Mouse (Mus musculus) mouse embryonic stem cell (cell line): Measurements from ENCODE around the gene B3galt5.

Experiments
- in situ Hi-C, 2 experiments: fragments of 300-500 bp; cut with MboI; formaldehyde crosslinking; loops; 1 replicate in 1 of 2; 3 replicates in 1 of 2; pipeline ENCODE4 v1.14.3; 2019 to 2020; ENCODE audit warnings: low sequenced_read_pairs in 2 of 2, low pct_unique_long_range_greater_than_20kb in 1 of 2, mixed read lengths in 1 of 2; ENCODE audit not compliant: unreplicated experiment in 1 of 2

The B3galt5 gene

DNA sequence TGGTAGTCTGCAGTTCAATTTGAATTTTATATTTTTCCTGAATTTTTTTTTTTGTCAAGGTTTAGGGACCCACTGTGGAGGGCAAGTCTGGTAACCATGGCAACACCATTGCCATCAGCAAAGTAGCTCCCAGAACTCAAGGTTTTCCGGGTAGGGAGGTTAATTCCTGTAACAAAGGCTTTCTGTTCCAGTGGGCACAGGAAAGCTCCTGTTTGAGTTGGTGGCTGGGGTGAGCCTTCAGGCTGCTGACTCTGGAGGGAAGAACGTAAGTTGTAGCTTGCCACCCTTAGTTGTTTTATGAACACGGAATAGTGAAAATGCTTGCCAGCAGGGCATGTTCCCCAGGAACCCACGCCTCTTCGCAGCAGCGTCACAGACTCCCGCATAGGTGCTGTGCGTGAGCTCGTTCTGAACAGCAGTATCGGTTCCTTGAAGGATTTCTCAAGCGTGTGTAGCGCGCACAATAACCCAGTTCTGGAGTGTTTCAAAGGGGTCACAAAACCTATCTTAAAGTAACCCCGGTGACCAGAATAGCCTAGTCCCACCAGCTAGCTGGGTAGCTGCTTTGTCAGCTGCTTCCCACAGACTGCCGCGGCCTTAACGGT, at the start of gene B3galt5:
Gene B3galt5 (plus strand): TSS at position 436 of the 605 bp plus-strand sequence.
- in situ Hi-C loops, result no loop called here

DNA sequence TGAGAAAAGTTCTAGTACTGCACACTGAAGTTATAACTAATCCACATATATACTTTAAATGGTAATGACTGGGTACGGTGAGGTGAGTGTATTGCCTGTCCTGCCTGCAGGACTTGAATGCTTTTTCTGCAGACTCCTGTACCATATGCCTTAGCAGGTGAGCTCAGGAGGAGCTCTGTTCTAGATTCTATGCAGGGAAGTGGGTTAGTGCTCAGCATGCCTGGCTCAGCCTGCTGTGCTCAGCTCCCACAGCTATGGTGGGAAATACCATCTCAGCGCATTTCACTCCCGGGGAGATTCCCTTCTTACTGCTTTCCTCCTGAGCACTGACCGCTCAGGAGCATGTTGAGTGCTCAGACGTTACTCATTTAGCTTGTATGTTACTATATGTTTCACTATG, 48.0 kb upstream of the B3galt5 start:
- in situ Hi-C loops, result no loop called here

DNA sequence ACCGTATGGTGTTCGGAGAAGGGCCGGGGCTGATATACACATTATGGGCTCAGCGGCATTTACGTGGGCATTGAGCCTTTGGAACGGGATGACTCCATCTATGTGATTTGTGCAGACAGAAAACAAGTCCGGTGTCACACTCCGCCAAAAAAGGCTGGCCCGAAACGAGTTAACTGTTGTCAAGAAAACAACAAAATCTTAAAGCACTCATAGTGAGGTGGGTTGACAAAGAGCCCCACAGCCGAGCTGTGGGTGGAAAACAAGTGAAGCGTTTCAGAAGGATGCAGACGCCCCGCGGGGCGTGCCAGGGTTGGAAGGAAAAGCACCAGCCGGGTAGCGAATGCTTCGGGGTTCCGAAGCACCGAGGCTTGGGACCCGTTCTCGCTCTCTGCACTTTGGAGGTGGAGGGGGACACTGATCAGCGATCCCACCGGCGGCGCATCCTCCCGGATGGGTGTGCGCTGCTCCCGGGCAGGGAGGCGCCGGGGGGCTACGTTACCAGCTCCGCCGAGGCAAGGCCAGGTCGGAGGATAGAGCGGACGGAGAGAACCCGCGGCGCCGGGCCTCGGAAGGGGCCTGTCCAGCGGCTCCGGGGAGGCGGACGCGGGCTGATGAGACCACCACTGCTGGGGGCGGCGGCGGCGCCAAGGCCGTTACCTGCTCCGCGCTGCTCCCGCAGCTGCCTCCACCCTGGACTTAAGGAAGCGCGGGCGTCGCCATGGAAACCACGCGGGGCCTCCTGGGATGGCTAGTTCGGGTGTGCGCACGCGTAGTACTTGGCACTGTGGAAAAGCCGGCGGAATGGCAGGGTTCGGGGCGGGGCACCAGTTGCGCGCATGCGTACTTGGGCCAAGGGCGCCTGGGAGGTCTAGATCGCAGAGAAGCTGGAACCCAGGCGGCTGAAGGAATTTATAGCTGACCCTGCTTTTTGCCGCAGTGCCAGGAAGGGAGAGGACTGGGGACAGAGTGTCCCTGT, 43.8 kb upstream of the B3galt5 start, which contains the start of gene Lca5l:
Gene Lca5l (minus strand): TSS at position 741 of the 976 bp plus-strand sequence.
- in situ Hi-C loops, result no loop called here

DNA sequence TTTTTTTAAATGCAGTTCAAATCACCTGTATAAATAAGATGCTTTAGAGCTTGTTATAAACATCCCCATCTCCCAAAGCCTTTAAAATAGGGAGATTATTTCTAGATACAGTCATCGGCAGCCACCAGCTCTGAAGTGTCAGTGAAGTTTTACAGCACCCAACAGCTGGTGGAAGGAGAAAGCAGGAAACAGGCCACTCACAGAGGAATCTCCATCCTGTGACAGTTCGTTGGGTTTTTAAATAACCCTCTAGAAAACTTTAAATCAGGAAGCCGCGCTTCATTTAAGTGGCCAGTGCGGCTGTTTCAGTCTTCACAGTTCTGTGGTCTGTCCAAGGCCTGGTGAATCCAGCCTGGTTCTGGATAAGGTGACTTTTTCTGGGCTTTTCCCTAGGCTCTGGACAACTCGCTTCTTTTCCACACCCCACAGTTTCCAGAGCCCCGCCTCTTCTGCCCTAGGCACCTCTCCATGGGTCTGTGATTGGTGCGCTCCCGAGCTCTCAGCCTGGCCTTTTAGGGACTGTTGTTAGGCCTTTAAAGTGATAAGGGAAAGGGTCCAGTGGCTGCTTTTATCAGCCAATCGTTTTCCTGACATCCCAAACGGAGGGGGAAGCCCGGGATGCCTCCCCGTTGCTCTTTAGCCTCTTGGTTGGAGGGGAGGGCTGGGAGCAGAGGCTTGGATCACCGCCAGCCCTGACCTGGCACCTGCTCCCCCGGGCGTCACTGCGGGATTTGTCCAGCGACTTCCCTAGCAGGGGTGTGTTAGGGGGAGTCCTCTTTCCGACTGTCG, 35.5 kb upstream of the B3galt5 start, which contains the start of gene Sh3bgr:
Gene Sh3bgr (plus strand): TSS at position 538 of the 789 bp plus-strand sequence.
- in situ Hi-C loops, result no loop called here

DNA sequence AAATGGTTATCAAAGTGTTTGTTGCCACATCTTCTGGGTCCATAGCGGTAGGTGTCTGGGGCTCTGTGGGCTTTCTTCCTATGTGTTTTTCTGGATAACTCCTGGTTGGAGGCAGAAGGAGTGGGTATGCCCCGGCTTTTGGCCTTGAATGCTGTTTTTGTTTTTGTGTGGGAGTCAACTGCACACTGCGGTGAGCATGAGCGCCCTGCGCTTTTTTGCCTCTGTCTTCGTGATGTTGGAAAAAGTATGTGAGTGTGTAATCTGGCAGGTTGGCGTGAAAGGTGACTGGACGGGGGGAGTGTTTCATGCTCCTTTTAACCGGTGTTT, 34.9 kb upstream of the B3galt5 start:
- in situ Hi-C loops, result no loop called here

DNA sequence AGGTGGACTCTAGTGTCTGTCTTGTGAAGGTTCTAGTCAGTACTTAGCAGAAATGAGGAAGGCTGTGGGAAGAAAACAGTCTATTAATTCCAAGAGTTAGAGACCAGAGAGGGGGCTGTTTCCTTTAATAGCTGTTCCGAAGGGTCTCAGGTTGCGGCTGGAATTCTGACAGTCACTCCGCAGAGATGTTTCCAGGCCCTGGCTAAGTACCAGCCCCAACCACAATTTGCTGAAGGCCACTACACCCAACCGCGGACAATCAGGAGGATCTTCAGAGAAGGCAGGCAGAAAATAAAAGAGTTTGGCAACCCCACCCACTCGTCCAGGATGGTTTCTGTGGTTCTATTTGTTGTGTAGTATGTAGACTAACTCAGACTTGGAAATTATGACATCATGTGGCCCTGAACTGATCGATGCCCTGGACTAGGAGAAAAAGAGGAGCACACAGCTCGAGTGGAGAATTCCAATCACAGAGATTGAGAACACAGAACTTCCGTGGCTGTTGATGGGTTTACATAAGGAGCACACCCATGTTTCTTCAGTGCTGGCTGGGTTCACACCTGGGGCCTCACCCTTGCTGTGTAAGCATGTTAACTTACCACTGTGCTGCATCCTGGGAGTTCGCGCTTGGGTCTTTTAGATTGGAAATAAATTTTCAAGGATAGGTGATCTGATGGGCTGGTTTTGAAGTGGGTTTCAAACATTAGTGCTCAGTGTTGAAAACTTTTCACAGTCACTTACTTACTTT, 33.9 kb upstream of the B3galt5 start:
- in situ Hi-C loops, result no loop called here

GRCm38 (mm10) chr16:96209789-96210188, 25.8 kb upstream of the B3galt5 start:
- in situ Hi-C loops, result no loop called here

DNA sequence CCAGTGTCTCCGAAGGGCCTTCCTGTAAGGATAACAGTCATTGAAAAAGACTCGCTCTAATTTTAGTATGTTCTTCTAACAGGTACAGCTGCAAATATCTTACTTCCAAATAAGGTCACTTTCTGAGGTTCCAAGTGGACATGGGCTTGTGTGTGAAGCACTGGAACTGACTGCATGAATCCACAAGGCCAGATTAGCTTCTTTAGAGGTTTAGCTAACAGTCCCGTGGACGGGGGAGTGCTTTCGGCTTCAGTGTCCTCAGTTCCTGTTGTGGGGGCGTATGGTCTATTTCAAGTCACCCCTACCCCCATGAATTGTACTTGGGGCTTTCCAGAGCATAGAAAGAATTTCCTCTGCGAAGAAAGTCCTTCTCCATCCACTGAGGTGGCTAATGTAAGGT, 24.7 kb upstream of the B3galt5 start:
- in situ Hi-C loops, result no loop called here

GRCm38 (mm10) chr16:96213027-96213426, 22.6 kb upstream of the B3galt5 start:
- in situ Hi-C loops, result no loop called here

DNA sequence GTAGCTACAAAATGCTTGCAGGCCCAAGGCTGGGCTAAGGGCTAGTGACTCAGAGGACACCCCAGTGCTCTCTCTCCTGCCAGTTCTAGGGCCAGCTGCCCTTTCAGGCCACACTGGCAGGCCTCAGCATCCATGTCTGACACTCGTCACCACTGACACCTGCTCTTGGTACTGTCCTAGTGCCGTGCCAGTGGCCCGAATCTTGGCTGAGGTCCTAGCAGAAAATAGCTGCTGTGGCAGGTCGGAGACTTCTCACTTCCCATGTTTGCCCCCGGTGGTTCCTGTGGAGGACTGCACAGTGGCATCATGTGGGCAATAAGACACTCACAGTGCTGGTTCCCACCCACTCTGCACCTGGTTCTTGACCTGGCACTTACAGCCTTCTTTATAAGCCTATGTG, 14.1 kb upstream of the B3galt5 start:
- in situ Hi-C loops, result no loop called here

DNA sequence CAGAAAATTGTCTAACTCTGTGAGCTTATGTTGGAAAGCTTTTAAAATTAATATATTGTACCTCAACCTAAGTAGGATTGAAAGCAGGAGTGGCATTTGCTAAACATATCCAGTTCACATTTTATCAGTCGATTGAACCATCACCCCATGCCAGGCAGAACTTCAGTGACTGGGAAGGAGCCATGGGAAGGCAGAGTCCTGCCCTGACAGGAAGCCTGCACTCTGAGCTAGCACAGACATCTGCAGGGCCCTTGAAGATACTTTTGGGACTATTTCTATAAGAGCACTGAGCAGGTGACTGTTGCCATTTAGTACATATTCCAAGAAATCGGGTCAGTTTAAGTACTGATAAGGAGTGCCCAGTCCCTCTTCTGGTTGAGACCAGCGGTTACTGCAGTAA, 13.6 kb upstream of the B3galt5 start:
- in situ Hi-C loops, result no loop called here

DNA sequence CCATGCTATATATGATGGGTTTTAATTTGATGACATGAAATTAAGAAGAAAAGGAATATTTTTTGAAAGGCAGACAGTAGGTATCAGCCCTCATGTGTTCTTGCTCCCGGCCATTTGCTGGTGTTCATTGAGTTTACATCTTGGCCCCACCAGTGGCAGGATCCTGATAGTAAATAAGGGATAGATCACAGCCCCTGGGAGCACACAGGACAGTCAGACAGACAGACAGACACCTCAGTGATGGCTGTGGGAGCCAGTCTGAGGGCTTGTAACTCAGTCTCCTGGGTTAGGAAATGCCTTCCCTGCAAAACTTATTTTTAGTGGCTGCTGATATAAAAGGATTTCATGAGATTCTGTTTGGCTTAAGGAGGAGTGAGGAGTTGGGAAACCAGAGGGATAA, 13.1 kb upstream of the B3galt5 start:
- in situ Hi-C loops, result no loop called here

- in situ Hi-C loops, result loop anchor here (5.0 kb wide), 2 partner anchors 114 to 119 kb away; no protein-coding TSS in a partner anchor
These were observed 7.2 kb upstream of the B3galt5 start for GRCm38 (mm10) chr16:96228438-96228837.

GRCm38 (mm10) chr16:96229044-96229555, 6.5 kb upstream of the B3galt5 start:
- in situ Hi-C loops, result loop anchor here (5.0 kb wide), 2 partner anchors 113 to 118 kb away; no protein-coding TSS in a partner anchor

DNA sequence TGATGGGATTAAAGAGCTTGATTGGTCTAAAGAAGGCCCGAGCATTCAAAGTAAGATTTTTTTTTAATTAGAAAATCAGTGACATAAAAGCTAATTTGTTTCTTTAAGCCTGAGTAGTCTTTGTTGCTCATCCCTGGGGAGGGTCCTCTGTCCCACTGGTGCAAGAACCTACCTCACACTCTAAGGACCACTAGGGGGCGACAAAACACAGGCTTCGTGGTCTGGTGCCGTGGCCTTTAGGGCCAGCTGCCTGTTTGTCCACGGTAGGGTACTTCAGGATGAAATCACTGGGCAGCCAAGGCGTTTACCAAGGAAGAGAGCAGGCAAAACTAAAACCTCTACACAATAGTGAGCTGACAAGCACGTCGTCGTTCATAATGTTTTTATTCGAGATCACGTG, 5.2 kb upstream of the B3galt5 start:
- in situ Hi-C loops, result no loop called here

DNA sequence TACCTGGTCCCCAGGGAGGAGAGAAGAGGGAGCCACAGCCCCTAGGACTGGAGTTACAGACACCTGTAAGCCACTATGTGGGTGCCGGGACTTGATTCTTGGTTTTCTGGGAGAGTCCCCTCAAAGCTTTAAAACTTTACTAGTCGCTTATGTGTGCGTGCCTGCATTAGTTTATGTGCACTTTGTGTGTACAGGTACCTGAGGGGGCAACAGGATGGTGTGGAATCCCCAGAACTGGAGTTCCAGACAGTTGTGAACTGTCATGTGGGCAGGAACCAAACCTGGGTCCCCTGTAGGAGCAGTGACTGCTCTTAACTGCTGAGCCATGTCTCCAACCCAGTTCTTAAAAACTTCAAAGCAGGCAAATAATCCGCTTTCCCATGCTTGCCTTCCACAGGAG, 4.3 kb upstream of the B3galt5 start:
- in situ Hi-C loops, result no loop called here

DNA sequence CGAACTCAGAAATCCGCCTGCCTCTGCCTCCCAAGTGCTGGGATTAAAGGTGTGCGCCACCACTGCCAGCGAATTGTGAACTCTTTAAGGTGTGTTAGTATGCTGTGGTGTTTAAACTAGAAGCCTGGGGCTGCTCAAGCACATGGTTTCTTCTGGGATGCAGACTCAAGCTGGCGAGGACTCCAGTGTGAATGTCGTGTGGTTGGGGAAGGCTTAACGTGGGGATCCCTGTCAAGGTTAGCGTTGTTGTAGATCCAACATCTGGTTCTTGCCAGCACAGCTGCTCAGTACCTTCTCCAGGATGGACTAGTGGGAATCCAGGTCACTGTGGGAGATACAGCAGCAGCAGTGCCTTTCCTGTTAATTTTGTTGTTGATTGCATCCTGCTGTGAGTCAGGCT, 3.6 kb upstream of the B3galt5 start:
- in situ Hi-C loops, result no loop called here

DNA sequence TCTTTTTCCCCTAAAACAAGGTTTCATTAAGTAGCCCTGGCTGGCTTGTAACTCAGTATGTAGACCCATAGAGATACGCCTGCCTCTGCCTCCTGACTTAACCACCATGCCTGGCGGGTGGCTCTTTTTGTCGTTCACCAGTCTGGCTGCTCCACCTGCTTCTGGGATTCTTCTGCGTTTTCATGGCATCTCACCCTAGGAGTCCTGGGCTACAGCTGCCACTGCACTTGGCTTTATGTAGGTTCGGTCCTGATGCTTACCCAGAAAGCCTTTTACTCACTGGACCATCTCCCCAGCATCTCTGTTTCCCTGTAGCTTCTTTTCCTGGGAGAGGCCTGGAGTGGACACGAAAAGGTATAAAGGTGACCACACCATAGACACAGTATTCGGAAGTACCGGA, 1.6 kb upstream of the B3galt5 start:
- in situ Hi-C loops, result no loop called here
